In genomic region chr12:112720890-112721423, GRCm38 (mm10) we compare ENCODE assay signal across 8 mouse cellular contexts. TPM values are rescaled to one million over a fixed set of nuclear protein-coding genes. Genes with fewer than 3 reads are reported as not detected.
DNase-seq lines count a peak whose midpoint lies in the region; ATAC-seq and TF ChIP-seq lines count a peak whose summit lies in the region.

No protein-coding gene starts in this region.

- peak overlapping the region; percentile 90 for H3K27ac ChIP-seq in lung, embryonic 14.5 days (ENCODE audit: low read depth)
- H3K27ac ChIP-seq in forebrain, embryonic 13.5 days = no peak overlapping the region
- H3K27ac ChIP-seq in limb, embryonic 13.5 days = peak overlapping the region; percentile 75; the same call in 1 of the 2 replicates
- peak overlapping the region; percentile 95 for H3K27ac ChIP-seq in stomach, embryonic 15.5 days

- intact Hi-C loops in left cerebral cortex, postnatal 14 days (cut with DNase I) = no loop called here

- H3K4me2 ChIP-seq in lung, embryonic 14.5 days = peak overlapping the region; percentile 98
- peak overlapping the region; percentile 98 for H3K4me2 ChIP-seq in forebrain, embryonic 13.5 days
- H3K4me2 ChIP-seq in limb, embryonic 13.5 days (replicated peaks) = peak overlapping the region; percentile 90
- H3K4me2 ChIP-seq in stomach, embryonic 15.5 days = peak overlapping the region; percentile 94

- peaks cover 9% of the 10 kb centered on the region; the same call in 1 of the 2 replicates for H3K36me3 ChIP-seq in lung, embryonic 14.5 days (ENCODE audit: insufficient read depth)
- 0 out of 2 replicates have a peak, but pooled peaks cover 2% of the 10 kb centered on the region for H3K36me3 ChIP-seq in forebrain, embryonic 13.5 days (ENCODE audit: poor library complexity, severe bottlenecking)
- peaks cover 12% of the 10 kb centered on the region for H3K36me3 ChIP-seq in limb, embryonic 13.5 days
- no peaks in the 10 kb centered on the region for H3K36me3 ChIP-seq in stomach, embryonic 15.5 days

- TF ChIP-seq CTCF in lung, embryonic 14.5 days (IDR thresholded peaks at IDR 0.05; ENCODE audit: low read depth) = no peak

- ATAC-seq in lung, embryonic 14.5 days (ENCODE audit: insufficient read depth) = no peak
- ATAC-seq in forebrain, embryonic 13.5 days = no peak
- no peak for ATAC-seq in limb, embryonic 13.5 days (ENCODE audit: low FRiP score, low read depth)
- ATAC-seq in stomach, embryonic 15.5 days (ENCODE audit: insufficient read depth, low FRiP score, low read depth) = no peak

- no peaks in the 10 kb centered on the region for H3K9me3 ChIP-seq in lung, embryonic 14.5 days (ENCODE audit: low read depth, low read length)
- H3K9me3 ChIP-seq in forebrain, embryonic 13.5 days (replicated peaks) = no peaks in the 10 kb centered on the region
- no peaks in the 10 kb centered on the region for H3K9me3 ChIP-seq in limb, embryonic 13.5 days
- no peaks in the 10 kb centered on the region for H3K9me3 ChIP-seq in stomach, embryonic 15.5 days

- H3K4me1 ChIP-seq in lung, embryonic 14.5 days (ENCODE audit: insufficient read depth) = no peaks in the 10 kb centered on the region
- peaks cover 38% of the 10 kb centered on the region for H3K4me1 ChIP-seq in forebrain, embryonic 13.5 days
- H3K4me1 ChIP-seq in limb, embryonic 13.5 days = peaks cover 34% of the 10 kb centered on the region
- H3K4me1 ChIP-seq in stomach, embryonic 15.5 days = peaks cover 18% of the 10 kb centered on the region

- peaks cover 15% of the 10 kb centered on the region; the same call in 1 of the 2 replicates for H3K27me3 ChIP-seq in lung, embryonic 14.5 days (ENCODE audit: insufficient read depth, low read length)
- peaks cover 30% of the 10 kb centered on the region for H3K27me3 ChIP-seq in forebrain, embryonic 13.5 days
- H3K27me3 ChIP-seq in limb, embryonic 13.5 days = peaks cover 12% of the 10 kb centered on the region; the same call in 1 of the 2 replicates
- H3K27me3 ChIP-seq in stomach, embryonic 15.5 days (replicated peaks) = no peaks in the 10 kb centered on the region

- peak overlapping the region; percentile 75 for H3K4me3 ChIP-seq in lung, embryonic 14.5 days (ENCODE audit: low read depth, low read length)
- peak overlapping the region; percentile 84 for H3K4me3 ChIP-seq in forebrain, embryonic 13.5 days
- H3K4me3 ChIP-seq in limb, embryonic 13.5 days = peak overlapping the region; percentile 88
- H3K4me3 ChIP-seq in stomach, embryonic 15.5 days (replicated peaks) = peak overlapping the region; percentile 88

- DNase-seq in lung, embryonic 14.5 days = no peak
- DNase-seq in lung, postnatal 14 days = no peak
- DNase-seq in frontal cortex, adult 2 months (ENCODE audit: extremely low spot score in 1 of 2, low spot score in 1 of 2) = no peak
- DNase-seq in gastrocnemius, postnatal 10 days = no peak
- no peak for DNase-seq in left cerebral cortex, postnatal 14 days (ENCODE audit: low spot score in 2 of 2)

- WGBS in lung, embryonic 14.5 days = 44% methylated on average over 12 of the region's 12 CpGs
- 37% methylated on average over 12 of the region's 12 CpGs for WGBS in forebrain, embryonic 13.5 days
- WGBS in limb, embryonic 13.5 days = 38% methylated on average over 12 of the region's 12 CpGs
- 41% methylated on average over 12 of the region's 12 CpGs for WGBS in stomach, embryonic 15.5 days

- H3K9ac ChIP-seq in lung, embryonic 14.5 days = peak overlapping the region; percentile 40
- H3K9ac ChIP-seq in forebrain, embryonic 13.5 days = no peak overlapping the region
- peak overlapping the region; percentile 88; the same call in 1 of the 2 replicates for H3K9ac ChIP-seq in limb, embryonic 13.5 days
- no peak overlapping the region for H3K9ac ChIP-seq in stomach, embryonic 15.5 days

RNA-seq across cellular contexts. Expression of gene Cep170b, which starts 0.7 kb away (rescaled TPM):
- polyA plus RNA-seq in lung, embryonic 14.5 days (2014; fragmentation: Nextera tagmentation; extraction: Ambion mirVana) = 21.4 and 23.1 TPM in 2 replicates
- polyA plus RNA-seq in forebrain, embryonic 13.5 days (2015; fragmentation: Nextera tagmentation; extraction: Ambion mirVana) = 11.0 and 13.1 TPM in 2 replicates
- 14.7 and 16.6 TPM in 2 replicates for polyA plus RNA-seq in limb, embryonic 13.5 days (2015; fragmentation: Nextera tagmentation; extraction: Ambion mirVana)
- polyA plus RNA-seq in stomach, embryonic 15.5 days (2015; fragmentation: Nextera tagmentation; extraction: Ambion mirVana) = 24.3 and 24.6 TPM in 2 replicates
- 107 and 119 TPM in 2 replicates for polyA plus RNA-seq in frontal cortex, adult 2 months (2012; rRNA removed)
- 10 to 100 TPM; 11.2 to 12.6 TPM for total RNA-seq in gastrocnemius, postnatal 10 days (2021)
- 100 to 1,000 TPM; 223 to 225 TPM for total RNA-seq in left cerebral cortex, postnatal 14 days (2021)

RNA-seq across cellular contexts. Expression of gene Pld4, which starts 39.5 kb away (rescaled TPM):
- 9.3 and 10.9 TPM in 2 replicates for polyA plus RNA-seq in lung, embryonic 14.5 days (2014; fragmentation: Nextera tagmentation; extraction: Ambion mirVana)
- 2.9 and 3.8 TPM in 2 replicates for polyA plus RNA-seq in forebrain, embryonic 13.5 days (2015; fragmentation: Nextera tagmentation; extraction: Ambion mirVana)
- 6.1 and 7.2 TPM in 2 replicates for polyA plus RNA-seq in limb, embryonic 13.5 days (2015; fragmentation: Nextera tagmentation; extraction: Ambion mirVana)
- polyA plus RNA-seq in stomach, embryonic 15.5 days (2015; fragmentation: Nextera tagmentation; extraction: Ambion mirVana) = 14.5 and 16.8 TPM in 2 replicates
- polyA plus RNA-seq in frontal cortex, adult 2 months (2012; rRNA removed) = 14.0 and 20.4 TPM in 2 replicates
- total RNA-seq in gastrocnemius, postnatal 10 days (2021) = 1 to 10 TPM; 7.3 to 9.1 TPM
- 10 to 100 TPM in 1 of 2 experiments, 1 to 10 TPM in 1; 9.8 to 11.4 TPM for total RNA-seq in left cerebral cortex, postnatal 14 days (2021)

RNA-seq across cellular contexts. Expression of gene Zbtb42, which starts 42.3 kb away (rescaled TPM):
- 6.7 and 9.0 TPM in 2 replicates for polyA plus RNA-seq in lung, embryonic 14.5 days (2014; fragmentation: Nextera tagmentation; extraction: Ambion mirVana)
- 2.1 and 2.4 TPM in 2 replicates for polyA plus RNA-seq in forebrain, embryonic 13.5 days (2015; fragmentation: Nextera tagmentation; extraction: Ambion mirVana)
- 2.2 and 2.4 TPM in 2 replicates for polyA plus RNA-seq in limb, embryonic 13.5 days (2015; fragmentation: Nextera tagmentation; extraction: Ambion mirVana)
- polyA plus RNA-seq in stomach, embryonic 15.5 days (2015; fragmentation: Nextera tagmentation; extraction: Ambion mirVana) = 9.3 and 10.8 TPM in 2 replicates
- polyA plus RNA-seq in frontal cortex, adult 2 months (2012; rRNA removed) = 0.90 and 1.4 TPM in 2 replicates
- total RNA-seq in gastrocnemius, postnatal 10 days (2021) = 1 to 10 TPM; 1.8 to 2.1 TPM
- under 1 TPM; 0.25 to 0.68 TPM for total RNA-seq in left cerebral cortex, postnatal 14 days (2021)

RNA-seq across cellular contexts. Expression of gene Akt1, which starts 46.3 kb away (rescaled TPM):
- 140 and 166 TPM in 2 replicates for polyA plus RNA-seq in lung, embryonic 14.5 days (2014; fragmentation: Nextera tagmentation; extraction: Ambion mirVana)
- 46.4 and 50.3 TPM in 2 replicates for polyA plus RNA-seq in forebrain, embryonic 13.5 days (2015; fragmentation: Nextera tagmentation; extraction: Ambion mirVana)
- 62.5 and 71.0 TPM in 2 replicates for polyA plus RNA-seq in limb, embryonic 13.5 days (2015; fragmentation: Nextera tagmentation; extraction: Ambion mirVana)
- 161 and 170 TPM in 2 replicates for polyA plus RNA-seq in stomach, embryonic 15.5 days (2015; fragmentation: Nextera tagmentation; extraction: Ambion mirVana)
- polyA plus RNA-seq in frontal cortex, adult 2 months (2012; rRNA removed) = 174 and 175 TPM in 2 replicates
- 100 to 1,000 TPM; 133 to 142 TPM for total RNA-seq in gastrocnemius, postnatal 10 days (2021)
- total RNA-seq in left cerebral cortex, postnatal 14 days (2021) = 100 to 1,000 TPM; 137 to 144 TPM

Comparison
In these comparisons a context has a peak if more than half of its experiments do, and no peak if none do; other contexts are left out.
1. H3K9ac ChIP-seq: peak in lung, embryonic 14.5 days (single experiment) and limb, embryonic 13.5 days (single experiment); none in forebrain, embryonic 13.5 days (single experiment) and stomach, embryonic 15.5 days (single experiment).
2. Peak in every context shown above with its lines, with median percentiles within 50 percentile points of each other: H3K4me2 ChIP-seq and H3K4me3 ChIP-seq.